Mouse (Mus musculus) C2C12 (cell line): ENCODE data around the gene Espn.

Experiments
- CEBPB ChIP-seq: IDR thresholded peaks from one replicate; pipeline ENCODE4 v1.6.1; 2011; ENCODE audit warnings: low read depth, mild to moderate bottlenecking, control low read depth, moderate library complexity
- CTCF ChIP-seq: IDR thresholded peaks from one replicate; pipeline ENCODE4 v1.5.1; 2011; ENCODE audit not compliant: control insufficient read depth, insufficient read depth, insufficient read length
- FOSL1 ChIP-seq: IDR thresholded peaks from one replicate; pipeline ENCODE4 v1.8.0; 2011; ENCODE audit warnings: mild to moderate bottlenecking, low read length; ENCODE audit not compliant: poor library complexity, insufficient read depth, severe bottlenecking
- MAX ChIP-seq: IDR thresholded peaks from one replicate; pipeline ENCODE4 v1.6.1; 2011; ENCODE audit warnings: mild to moderate bottlenecking, control low read depth
- MYOD1 ChIP-seq: IDR thresholded peaks from one replicate; pipeline ENCODE4 v1.6.1; 2011; ENCODE audit warnings: low read depth; ENCODE audit not compliant: control insufficient read depth, insufficient read length
- MYOG ChIP-seq: IDR thresholded peaks from one replicate; pipeline ENCODE4 v1.6.1; 2011; ENCODE audit not compliant: control insufficient read depth, insufficient read length; ENCODE audit errors: extremely low read depth
- USF1 ChIP-seq: IDR thresholded peaks from one replicate; pipeline ENCODE4 v1.6.1; 2011; ENCODE audit warnings: low read depth, mild to moderate bottlenecking, control low read depth, moderate library complexity

DNA sequence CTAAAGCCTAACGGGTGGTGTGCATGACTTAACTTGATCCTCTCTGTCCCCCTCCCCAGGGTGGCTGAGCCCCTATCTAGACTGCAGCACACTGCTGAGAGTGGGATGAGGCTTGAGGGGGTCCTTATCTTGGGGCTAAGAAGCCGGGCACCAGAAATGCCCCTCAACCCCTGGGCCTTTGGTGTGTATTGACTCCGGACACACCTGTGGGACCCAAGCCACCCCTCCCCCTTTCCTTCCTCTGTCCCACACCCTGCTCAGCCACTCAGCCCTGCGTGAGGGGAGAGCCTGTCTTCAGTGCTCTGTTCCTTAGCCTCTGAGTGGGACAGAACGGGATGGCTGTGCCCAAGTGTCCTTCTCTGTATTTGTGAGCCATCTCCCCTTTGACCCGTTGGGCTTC lies 55.2 kb downstream of the Espn start:
- TF ChIP-seq CTCF (no peak), MAX (no peak), USF1 (no peak), MYOG (no peak), FOSL1 (no peak), CEBPB (no peak), MYOD1 (no peak)
